Mouse (Mus musculus) cortical plate, adult 2 months (tissue): ENCODE results near the gene Trmt10a.

ENCODE experiments used
- CTCF ChIP-seq: fragments of 200-500 bp; IDR thresholded peaks from 2 replicates; pipeline ENCODE4 v1.5.1; 2011; ENCODE audit warnings: mild to moderate bottlenecking, control low read depth, low read length; ENCODE audit not compliant: insufficient read depth; ENCODE audit errors: extremely low read depth
- POLR2A ChIP-seq: fragments of 200-500 bp; IDR thresholded peaks from 2 replicates; pipeline ENCODE4 v1.6.1; 2011; ENCODE audit warnings: mild to moderate bottlenecking, low read length, control low read depth; ENCODE audit not compliant: insufficient read depth; ENCODE audit errors: extremely low read depth

GRCm38 (mm10) chr3:138193683-138194302 lies 50.5 kb downstream of the Trmt10a start, which contains the start of gene 4930579F01Rik:
- TF ChIP-seq CTCF (no peak), POLR2A (no peak)
